Mouse (Mus musculus): ENCODE data around the gene Nap1l1.

The Nap1l1 gene

DNA sequence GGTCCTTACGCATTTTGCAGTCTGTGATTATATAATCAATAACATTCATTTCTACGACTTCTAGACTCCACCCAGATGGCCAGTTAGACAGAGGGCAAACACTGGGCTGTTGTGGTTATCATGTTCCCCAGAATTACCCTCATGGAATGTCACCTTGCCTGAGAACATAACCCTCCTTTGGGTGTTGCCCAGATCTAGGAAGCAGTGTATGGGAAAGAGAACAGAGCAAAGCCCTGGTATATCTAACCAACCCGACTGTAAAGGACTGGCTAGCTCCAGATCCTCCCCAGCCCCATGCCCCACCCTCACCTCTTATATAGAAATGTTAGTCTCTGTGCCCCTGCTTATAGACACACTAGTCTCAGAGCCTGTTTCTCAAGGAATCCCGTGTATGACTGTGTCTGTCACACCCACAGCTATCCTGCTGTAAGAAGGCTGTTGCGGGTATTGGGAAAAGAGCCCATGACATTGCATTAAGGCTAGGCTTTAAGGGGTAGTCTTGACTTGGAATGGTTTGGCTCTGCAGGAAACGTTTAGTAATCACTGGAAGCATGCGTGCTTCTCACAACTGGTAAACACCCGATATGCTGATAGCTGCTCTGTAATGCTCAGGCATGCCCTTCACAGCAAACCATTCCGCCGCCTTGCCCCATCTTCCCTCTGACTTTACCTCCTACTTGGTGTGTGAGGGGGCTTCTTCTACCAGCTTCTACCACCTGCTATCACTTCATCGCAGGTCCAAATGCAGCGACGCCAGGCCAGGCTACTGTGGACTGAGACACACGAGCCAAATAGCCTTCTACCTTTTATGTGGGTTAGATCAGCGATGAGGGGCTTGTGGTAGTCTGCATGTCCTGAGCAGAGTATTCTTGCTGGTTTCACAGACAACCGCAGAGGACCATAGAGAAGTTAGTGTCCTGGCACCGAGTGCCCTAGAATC, 42.3 kb downstream of the Nap1l1 start:
- no peak for DNase-seq (ENCODE audit: low read depth, low spot score)

DNA sequence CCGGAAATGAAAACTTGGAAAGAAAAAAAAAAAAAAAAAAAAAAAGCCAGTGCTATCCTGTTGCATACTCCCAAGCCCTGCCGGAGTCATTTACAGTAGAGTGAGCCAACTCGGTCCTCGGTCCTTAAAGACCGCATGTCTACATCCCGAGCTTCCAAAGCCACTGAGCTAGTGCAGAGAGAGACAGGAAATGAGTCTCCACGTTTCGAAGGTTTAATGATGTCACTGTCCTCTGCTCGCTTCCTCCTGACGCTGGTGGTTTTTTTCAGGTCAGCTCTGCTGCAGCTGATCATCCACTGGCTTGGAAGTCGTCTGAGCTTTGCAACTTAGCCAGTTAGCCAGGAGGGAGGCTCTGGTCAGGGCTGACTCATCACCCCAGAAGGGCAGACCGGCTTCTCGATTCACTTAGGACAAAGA, 43.2 kb downstream of the Nap1l1 start:
- peak; percentile 97 for DNase-seq (ENCODE audit: low read depth, low spot score)

DNA sequence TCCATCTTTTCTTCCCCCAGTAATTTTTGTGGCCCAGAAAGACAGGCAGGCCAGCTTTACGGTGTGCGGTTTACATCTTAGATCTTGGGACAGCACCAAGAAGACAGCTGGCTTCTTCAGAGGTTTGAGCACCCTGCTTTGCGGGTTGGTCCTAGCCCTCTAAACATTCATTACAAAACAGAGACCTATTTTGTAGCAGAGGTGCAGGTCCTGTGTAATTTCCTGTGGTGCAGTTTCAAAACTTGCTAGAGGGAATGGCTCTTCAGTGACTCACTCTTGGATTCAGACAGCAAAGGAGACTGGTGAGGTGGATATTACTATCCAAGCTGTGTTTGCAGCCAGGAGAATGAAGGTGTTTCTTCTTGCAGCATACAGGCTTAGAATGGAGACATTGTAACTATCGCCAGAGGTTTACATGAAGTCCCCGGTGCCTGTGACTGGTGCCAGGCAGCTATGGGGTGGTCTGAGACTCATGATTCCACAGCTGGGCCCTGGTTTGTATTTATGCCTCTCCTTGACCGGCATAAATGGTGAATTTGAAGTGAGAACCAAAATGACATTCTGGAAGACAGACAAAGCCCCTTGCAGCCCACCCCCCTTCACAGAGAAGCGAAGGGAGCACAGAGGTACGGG, 43.9 kb downstream of the Nap1l1 start:
- peak; percentile 81 for DNase-seq (ENCODE audit: low read depth, low spot score)

DNA sequence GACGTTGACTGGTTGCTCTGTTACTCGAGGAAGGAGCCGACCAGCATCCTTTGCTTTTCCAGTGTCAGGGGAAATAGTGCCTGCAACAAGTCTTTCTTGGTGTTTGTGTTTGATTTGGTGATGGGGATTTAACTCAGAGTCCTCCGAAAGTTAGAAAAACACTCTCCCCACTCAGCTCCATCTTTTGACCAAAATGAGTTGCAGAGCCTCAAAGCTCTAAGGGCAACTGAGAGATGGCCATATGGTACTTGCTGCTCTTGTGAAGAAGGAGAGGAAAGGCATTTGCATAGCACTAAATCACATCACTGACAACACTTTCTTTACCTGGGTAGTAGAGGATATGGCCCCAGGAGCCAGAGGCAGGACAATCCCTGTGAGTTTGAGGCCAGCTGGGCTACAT, 45.3 kb downstream of the Nap1l1 start:
- DNase-seq (ENCODE audit: low read depth, low spot score): no peak

DNA sequence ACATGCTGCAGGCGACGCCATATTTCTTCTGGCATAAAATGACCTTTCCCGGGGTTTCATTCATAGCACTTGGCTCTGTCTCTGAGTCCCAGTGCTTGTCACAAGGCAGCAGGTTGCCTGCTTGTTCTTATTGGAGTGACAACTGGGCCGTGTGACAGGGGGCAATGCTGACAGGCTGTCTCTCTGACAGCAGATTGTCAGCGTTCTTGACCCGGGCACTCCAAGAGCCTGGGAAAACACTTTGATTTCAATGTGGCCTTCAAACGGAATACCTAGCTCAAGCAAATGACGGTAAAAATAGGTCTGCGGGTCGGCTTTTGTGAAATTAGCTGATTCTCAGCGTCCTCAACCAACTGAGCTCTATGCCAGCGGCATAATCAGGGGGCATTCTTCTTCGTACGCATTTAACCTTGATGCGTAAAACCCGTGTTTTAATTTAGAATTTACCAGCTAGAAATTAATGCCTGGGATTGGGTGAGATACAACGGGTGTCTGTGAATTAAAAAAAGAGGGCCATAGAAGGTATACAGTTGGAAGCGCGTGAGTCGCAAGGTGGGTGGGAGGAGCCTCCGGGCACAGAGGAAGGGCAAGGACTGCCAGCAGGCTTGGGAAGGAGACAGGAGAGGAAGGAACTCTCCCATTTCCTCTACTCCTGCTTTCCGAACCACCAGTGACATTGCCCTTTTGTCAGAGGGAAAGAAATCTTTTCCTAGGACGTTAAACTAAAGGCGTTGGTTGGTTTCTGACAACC, 46.8 kb downstream of the Nap1l1 start:
- no peak for DNase-seq (ENCODE audit: low read depth, low spot score)

DNA sequence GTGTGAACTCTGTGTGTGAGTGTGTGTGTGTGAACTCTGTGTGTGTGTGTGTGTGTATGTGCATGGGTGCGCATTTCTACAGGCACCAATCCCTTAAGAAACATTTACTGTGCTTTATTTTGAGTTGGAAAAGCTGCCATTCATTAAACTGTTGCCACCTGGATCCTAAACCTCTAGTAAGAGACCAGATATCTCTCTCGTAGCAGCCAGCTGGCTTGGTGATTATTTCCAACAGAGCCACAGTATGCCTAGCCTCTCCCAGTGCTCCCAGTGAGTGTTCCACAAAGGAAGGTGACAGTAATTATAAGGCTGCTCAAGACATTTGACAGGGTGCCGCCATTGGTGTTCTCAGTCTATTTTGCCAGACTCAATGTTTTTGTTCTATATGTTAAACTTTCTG, 47.6 kb downstream of the Nap1l1 start:
- no peak for DNase-seq (ENCODE audit: low read depth, low spot score)

DNA sequence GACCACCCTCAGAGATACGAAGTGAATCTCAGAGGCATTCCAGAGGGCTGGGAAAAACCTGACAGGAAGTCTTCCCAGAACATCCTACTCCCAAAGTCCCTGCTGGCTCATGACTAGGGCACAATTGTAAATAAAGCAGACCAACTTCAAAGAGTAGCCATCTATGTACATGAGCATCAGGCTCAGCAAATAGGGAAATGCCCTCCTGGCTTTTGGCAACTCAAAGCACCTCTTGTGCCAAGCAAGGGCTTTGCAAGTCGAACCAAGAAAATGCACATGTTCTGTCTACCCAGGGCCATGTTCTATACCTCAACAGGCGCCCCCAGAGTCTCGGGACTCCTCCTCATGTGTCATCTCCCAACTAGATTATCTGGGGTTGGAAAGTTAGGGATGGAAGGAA, 48.6 kb downstream of the Nap1l1 start:
- DNase-seq (ENCODE audit: low read depth, low spot score): no peak

DNA sequence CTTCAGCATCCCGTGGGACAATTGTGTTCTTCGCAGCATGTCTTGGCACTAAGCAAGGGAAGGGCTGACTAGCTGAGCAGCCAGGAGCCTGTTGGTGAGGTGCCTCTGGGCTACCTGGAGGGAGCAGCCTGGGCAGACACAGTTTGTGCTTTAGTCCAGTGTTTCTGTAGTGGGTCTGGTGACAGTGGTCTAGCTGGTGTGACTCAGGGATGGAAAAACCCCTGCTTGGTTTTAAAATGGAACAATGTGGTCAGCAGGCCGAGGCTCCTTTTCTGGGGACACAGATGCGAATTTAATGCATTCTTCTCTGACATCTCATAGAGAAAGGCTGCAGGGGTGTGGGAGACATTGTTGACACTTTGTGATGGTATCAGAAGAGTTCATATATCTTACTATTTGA, 49.2 kb downstream of the Nap1l1 start:
- DNase-seq (ENCODE audit: low read depth, low spot score): no peak

DNA sequence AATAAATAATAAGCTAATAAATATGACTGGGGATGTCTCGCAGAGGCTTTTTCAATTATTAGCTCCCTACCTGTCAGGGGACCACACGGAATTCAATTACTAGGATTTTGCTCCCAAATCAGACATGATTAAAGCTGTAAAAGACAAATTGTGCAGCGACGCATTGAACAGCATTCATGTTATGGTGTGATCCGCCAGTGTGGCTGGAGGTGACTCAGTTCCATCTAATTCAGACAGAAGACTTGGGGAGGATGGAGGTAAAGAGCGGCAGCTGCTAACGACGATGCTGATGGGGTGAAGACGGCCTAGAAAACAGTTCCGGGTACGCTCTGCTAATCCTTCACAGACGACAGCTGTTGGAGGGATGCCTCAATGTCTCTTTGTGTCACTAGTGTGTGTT, 50.9 kb downstream of the Nap1l1 start:
- no peak for DNase-seq (ENCODE audit: low read depth, low spot score)

DNA sequence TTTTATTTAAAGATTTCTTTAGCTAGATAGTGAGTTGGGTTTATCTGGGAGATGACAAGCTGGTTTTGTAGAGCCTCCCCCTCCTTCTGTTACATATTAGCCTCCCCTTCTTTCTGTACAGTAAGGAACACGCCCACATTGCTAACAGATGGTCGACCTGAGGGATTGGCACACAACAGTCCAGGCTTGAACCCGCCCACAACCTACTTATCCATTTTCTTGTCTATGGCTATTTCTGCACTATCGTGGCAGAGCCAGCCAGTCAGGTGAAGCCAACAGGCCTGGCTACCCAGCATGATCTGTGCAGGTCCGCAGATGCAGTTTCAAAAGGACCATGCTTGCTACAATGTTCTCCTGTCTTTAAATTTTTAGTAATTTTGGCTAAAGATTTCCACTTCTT, 54.0 kb downstream of the Nap1l1 start:
- DNase-seq (ENCODE audit: low read depth, low spot score): no peak

DNA sequence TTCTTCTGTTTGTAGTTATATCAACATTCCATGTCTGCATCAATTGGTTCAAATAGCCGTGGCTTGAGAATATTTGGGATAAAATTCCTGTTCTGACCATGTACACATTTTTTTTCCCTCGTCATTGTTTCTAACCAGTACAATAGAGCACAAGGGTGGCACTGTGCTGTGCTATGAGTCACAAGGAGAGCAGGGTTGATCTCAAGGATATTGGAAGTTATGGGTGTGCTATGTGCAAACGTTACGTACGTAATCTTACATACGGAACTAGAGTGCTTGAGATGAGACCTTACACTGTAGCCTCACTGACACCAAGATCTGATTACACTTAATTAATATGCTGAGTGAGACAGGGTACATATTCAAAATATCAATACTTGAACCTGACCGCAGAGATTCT, 54.6 kb downstream of the Nap1l1 start:
- DNase-seq (ENCODE audit: low read depth, low spot score): no peak

DNA sequence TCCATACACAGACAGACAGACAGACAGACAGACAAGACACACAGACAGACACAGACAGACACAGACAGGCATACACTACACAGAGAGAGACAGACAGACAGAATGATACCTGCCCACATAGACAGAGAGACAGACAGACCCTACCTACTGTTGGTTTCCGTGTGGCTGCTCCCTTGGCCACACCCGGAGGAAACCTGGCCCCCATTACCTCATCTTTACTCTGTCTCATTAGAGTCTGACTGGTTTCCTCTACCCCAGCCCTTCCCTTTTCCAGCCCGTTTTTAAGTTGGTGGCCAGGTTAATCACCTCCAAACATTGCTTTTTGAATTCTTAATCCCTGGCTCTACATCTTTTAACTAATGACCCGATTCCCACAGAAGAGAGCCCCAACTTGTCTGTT, 55.3 kb downstream of the Nap1l1 start:
- no peak for DNase-seq (ENCODE audit: low read depth, low spot score)

DNA sequence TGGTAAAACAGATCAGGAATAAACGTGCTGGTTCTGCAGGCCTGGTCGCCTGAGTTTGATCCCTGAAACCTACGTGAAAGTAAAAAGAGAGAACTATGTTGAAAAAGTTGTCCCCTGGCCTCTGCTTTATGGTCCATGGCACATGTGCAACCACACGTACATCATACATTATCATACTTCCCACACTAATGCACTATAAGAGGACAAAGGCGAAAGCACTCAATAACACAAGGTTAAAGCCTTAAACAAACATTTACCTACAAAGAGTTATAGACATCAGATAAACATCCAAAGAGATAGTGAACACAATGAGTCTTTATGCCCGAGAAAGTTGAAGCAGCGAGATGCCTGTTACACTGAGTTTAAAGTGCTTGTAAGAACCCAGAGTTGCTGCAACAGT, 57.4 kb downstream of the Nap1l1 start:
- DNase-seq (ENCODE audit: low read depth, low spot score): no peak

DNA sequence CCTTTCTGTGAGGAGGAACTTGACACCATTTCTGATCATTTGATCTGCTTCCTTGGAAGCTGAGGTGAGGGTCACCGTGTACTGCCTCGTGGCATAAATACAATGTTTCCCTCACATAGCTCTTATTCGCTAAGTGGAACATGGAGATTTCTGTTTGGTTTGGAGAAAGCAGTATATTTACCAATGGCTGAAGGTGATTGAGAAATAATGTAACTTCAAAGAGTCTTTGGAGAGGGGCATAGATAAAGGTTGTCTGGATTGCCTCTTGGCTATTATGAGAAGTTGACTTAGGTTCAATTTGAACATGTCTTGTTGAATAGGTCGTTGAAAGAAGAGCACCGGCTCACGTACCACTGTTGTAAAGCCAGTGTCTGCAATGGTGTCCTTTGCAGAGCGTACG, 61.7 kb downstream of the Nap1l1 start:
- no peak for DNase-seq (ENCODE audit: low read depth, low spot score)

DNA sequence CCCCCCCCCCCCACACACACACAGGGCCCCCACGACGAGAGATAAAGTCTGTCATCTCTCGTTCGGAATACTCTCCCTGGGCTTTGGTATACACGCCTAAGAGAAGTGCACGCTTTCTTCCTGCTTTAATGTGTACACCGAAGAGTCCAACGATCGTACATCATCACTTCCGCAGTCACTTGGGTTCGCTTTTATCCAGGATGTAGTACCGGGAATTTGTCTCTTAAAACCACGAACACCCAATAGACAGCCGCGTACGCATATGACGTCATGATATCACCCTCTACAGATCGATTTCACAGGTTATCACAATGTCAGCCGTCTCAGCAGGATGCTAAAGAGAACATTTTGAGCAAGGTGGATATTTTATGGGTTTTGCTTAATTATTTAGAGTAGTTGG, 64.4 kb downstream of the Nap1l1 start:
- no peak for DNase-seq (ENCODE audit: low read depth, low spot score)

DNA sequence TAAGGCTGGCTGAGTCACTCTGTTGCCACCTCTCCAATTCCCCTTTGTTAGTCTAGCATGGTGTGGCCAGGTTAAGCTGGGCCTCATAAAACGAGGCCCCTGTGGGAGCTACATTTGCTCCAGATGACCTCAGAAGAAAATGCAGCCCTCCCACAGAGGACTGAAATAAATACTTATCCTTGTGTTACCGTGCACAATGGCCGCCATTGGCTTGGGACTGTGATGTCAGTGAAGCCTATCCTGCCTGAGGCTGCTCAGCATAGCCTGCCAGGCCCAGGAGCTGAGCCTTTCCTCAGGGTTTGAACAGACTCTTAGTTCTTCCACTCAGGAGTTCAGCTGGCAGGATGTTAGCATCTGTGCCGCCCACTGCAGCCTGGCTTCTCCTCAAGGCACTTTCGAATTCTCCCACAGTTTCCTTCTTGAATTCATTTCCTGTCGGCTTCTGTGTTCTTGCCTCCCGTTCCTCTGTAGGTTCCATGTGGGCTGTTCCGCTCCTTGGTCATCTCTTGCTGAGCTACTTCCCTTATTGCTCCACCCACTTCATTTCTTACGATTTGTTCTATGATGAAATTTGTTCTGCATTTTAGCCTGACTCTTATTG, 66.8 kb downstream of the Nap1l1 start:
- peak; percentile 71 for DNase-seq (ENCODE audit: low read depth, low spot score)

DNA sequence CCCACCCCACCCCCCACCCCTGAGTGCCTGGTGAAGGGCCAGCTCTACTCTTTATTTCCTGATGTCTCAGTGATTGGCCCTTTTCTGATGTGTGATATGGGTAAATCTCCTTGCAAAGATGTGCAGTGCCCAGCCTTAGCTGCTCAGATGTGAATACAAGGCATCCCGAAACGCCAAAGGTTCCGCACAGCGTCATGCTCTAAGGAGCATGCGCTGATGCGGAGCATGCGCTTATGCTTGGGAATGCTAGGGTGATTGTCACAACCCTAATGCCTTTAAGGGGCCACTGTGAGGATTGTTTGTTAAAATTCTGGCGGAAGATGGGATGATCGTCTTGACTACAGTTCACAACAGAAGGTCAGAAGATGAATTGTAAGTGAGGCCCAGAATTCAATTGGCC, 67.7 kb downstream of the Nap1l1 start:
- DNase-seq (ENCODE audit: low read depth, low spot score): no peak

DNA sequence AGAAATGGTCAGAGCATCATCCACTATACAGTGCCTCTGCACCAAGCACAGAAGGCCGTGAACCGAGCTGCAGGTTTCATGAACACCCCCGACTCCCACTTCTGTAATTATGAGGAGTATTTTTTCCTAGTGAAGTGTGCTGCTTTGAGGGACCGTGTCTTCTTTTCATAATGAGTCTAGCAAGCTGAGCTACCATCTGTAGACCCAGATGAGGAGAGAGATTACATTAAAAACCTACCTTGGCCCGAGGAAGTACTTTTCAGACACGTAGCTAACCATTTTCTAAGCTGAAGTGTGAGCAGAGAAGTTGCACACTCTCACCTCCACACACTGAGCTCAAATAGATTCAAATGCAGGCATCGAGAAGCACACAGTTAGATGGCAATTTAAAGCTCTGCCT, 70.1 kb downstream of the Nap1l1 start:
- no peak for DNase-seq (ENCODE audit: low read depth, low spot score)

DNA sequence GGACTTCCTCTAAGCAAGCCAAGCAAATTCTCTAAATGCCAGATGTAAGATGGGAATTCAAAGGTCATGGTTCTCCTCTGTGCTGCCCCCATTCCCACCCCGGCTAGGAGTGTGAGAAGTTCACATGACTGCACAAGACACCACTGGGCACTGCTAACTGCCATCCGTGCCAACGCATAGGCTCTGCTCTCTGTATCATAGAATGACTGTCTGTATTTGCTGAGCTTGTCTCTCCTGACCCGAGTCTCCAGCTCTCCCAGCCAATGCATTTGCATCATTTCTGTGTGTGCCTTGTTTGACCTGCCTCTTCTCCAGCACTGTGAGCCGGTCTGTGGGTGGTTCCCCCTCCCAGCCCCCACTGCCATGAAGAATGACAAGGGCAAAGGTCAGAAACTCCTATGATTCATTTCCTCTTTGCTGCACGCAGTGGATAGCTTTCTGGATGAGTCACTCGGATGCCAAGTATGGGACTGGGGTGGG, 70.8 kb downstream of the Nap1l1 start:
- DNase-seq (ENCODE audit: low read depth, low spot score): peak; percentile 95

DNA sequence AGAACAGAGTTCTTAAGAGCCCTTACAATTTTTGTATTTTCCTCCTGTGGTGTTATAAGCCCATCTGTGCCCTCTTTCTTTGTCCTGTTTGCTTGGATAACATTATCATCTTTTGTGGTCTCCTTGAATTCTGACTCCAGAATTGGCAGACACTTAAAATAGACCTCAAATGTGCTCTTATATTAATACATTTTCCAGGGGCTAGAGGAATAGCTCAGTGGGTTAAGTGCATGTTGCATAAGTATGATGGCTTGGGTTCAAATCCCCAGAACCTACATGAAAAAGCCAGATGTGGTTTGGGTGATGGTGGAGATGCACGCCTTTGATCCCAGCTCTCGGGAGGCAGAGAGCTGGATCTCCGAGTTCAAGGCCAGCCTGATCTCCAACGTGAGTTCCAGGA, 71.3 kb downstream of the Nap1l1 start:
- peak; percentile 84 for DNase-seq (ENCODE audit: low read depth, low spot score)

DNA sequence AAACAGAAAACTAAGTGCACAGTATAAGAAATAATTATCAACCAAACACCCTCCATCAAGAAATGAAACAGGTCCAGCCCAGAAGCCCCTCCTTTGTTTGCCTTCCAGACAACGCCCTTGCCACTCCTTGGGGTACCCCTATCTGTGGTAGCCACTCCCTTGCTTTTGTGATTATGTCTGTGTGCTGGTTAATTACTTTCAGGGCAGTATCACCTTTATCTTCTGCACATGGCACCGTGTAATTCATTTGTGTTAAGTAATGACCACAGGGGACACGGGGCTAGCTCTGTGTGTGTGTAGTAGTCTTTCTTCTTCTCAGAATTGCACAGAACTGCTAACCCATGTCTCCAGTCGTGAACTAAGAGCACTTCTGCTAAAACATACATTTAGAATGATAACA, 72.6 kb downstream of the Nap1l1 start:
- no peak for DNase-seq (ENCODE audit: low read depth, low spot score)
